Mouse (Mus musculus): ENCODE data around the gene Fam118b. TPM values are rescaled to one million over a fixed set of nuclear protein-coding genes. Genes with fewer than 3 reads are reported as not detected.
A peak's percentile ranks its signal among the peaks of the same experiment; 100 is the strongest.

Gene Fam118b
- polyA plus RNA-seq, 1 experiment from 2014 or later, result 32.7 TPM

DNA sequence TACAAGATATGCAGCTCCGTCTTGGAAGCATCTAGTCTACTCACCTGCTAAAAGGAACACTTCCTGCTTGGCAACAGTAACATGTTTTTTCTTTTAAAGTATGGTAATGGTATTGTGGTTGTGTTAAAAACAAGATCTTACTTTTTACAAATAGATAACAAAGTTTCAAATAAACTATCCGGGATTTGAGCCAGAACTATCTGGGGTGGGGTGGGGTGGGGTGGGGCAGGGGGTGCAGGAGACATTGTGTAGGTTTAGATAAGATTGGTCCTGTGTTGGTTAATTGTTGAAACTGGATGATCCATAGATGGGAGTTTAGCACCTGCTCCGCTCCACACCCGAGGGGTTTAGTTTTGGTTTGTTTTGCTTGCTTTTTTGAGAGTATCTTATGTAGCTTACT, 5.2 kb downstream of the Fam118b start:
- Histone ChIP-seq H3K27ac (no peak overlapping the region), H3K4me3 (replicated peaks) (no peak overlapping the region), H3K4me2 (no peak overlapping the region), H3K36me3 (no peaks in the 10 kb centered on the region), H3K9ac (no peak overlapping the region), H3K27me3 (replicated peaks) (no peaks in the 10 kb centered on the region), H3K9me3 (no peaks in the 10 kb centered on the region), H3K4me1 (no peaks in the 10 kb centered on the region)
- WGBS, result 72% methylated on average over 4 of the region's 4 CpGs
- no peak for ATAC-seq (ENCODE audit: insufficient read depth, low FRiP score, low read depth)

DNA sequence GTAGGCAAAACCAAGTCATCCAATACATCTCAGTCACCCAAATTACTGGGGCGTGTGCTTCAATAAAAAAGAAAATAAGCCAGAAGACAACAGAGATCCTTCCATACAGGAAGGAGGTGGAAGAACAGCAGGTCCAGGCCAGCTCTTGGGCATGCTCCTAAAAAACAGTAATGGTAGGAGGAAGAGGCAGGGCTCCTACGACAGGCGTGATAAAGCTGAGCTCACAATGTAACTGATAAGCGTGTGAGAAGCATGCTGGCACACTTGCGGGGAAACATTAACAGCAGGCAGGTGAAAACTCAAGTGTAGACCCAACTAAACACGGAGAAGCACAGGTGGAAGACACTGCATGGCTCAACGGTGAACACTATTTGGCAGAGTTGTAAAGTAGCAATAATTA, 10.2 kb downstream of the Fam118b start:
- H3K4me1 ChIP-seq, result no peaks in the 10 kb centered on the region
- no peaks in the 10 kb centered on the region for H3K27me3 ChIP-seq (replicated peaks)
- no peak overlapping the region for H3K4me2 ChIP-seq
- H3K27ac ChIP-seq, result no peak overlapping the region
- H3K9me3 ChIP-seq, result no peaks in the 10 kb centered on the region
- H3K9ac ChIP-seq, result no peak overlapping the region
- ATAC-seq (ENCODE audit: insufficient read depth, low FRiP score, low read depth), result no peak
- H3K36me3 ChIP-seq, result no peaks in the 10 kb centered on the region
- 78% methylated on average over 7 of the region's 7 CpGs for WGBS
- H3K4me3 ChIP-seq (replicated peaks), result no peak overlapping the region

DNA sequence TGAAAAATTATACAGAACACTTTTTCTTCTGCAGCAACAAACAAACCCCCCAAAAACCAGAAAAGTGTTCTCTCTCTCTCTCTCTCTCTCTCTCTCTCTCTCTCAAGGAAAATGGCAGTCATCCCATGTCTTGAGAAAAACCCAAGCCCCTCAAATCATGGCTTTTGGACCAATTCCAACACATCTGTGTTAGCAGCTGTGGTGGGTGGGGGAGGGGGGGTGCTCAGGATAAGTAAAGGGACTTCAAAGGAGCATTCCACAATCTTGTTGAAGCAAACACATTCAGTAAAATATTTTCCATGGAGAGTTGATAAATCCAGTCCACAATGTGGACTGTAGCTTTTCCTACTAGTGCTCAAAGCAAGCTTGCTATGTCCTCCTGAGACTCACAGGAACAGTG, 18.1 kb downstream of the Fam118b start:
- no peak for ATAC-seq (ENCODE audit: insufficient read depth, low FRiP score, low read depth)
- Histone ChIP-seq H3K9me3 (no peaks in the 10 kb centered on the region), H3K27me3 (replicated peaks) (no peaks in the 10 kb centered on the region), H3K4me2 (no peak overlapping the region), H3K27ac (no peak overlapping the region), H3K9ac (no peak overlapping the region), H3K36me3 (no peaks in the 10 kb centered on the region), H3K4me3 (replicated peaks) (no peak overlapping the region), H3K4me1 (no peaks in the 10 kb centered on the region)

DNA sequence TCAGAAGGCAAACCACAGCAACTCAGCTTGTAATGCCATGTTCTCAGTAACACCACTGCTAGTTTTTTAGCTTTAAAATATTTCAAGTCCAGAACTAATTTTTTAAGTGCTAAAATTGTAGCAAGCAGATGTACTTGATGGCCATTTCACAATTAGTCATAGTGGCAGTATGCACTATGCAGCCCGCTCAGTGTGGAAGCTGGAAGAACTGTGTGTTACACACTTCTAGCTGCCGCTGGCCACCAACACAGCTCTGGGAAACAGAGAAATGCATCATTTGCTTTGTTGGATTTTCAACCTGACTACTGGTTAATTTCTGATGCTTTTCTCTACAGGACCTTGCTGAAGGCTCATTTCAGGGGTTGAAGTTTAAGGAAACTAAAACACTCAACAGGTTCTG, 20.2 kb downstream of the Fam118b start:
- ATAC-seq (ENCODE audit: insufficient read depth, low FRiP score, low read depth), result no peak
- H3K4me1 ChIP-seq, result no peaks in the 10 kb centered on the region
- H3K36me3 ChIP-seq, result no peaks in the 10 kb centered on the region
- H3K27me3 ChIP-seq (replicated peaks), result no peaks in the 10 kb centered on the region
- WGBS, result 87% methylated on average over 2 of the region's 2 CpGs
- H3K9me3 ChIP-seq, result no peaks in the 10 kb centered on the region
- no peak overlapping the region for H3K4me2 ChIP-seq
- H3K27ac ChIP-seq, result no peak overlapping the region
- no peak overlapping the region for H3K9ac ChIP-seq
- H3K4me3 ChIP-seq (replicated peaks), result no peak overlapping the region

GRCm38 (mm10) chr9:35239734-35240133, 27.9 kb downstream of the Fam118b start:
- 72% methylated on average over 1 of the region's 1 CpGs for WGBS
- no peak for ATAC-seq (ENCODE audit: insufficient read depth, low FRiP score, low read depth)
- Histone ChIP-seq H3K9me3 (no peaks in the 10 kb centered on the region), H3K27ac (no peak overlapping the region), H3K4me3 (replicated peaks) (no peak overlapping the region), H3K9ac (no peak overlapping the region), H3K36me3 (no peaks in the 10 kb centered on the region), H3K27me3 (replicated peaks) (no peaks in the 10 kb centered on the region), H3K4me1 (no peaks in the 10 kb centered on the region), H3K4me2 (no peak overlapping the region)

DNA sequence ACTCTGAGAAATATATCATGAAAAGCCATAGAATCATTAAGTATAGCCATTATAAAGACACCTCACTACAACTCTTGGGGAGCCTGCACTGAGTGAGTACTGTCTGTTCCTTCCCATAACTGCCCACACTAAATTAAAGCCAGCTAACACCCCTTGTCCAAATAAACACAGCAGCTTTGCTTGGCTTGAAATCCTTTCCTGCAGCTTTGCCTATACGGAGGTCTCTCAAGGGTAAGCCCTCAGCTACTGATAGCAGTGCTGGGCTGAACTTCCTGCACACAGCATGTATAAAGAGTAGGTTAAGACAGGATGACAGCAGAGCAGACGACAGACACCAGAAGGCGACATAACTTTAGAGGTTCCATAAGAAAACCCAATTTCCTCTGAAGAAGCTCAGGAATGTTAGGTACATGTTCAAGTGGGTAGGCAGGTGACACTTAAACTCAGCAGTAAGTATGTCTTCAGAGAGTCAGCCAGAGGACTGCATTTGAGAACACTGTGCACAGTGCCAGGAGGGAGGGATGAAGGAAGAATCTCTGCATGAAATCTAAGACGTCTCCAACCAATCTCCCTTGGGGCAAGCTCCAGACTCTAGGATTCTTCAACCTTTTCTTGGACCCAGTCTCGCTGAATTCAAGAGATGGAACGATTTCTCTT, 28.6 kb downstream of the Fam118b start:
- Histone ChIP-seq H3K4me2 (no peak overlapping the region), H3K4me3 (replicated peaks) (no peak overlapping the region), H3K4me1 (no peaks in the 10 kb centered on the region), H3K27ac (no peak overlapping the region), H3K27me3 (replicated peaks) (no peaks in the 10 kb centered on the region), H3K36me3 (no peaks in the 10 kb centered on the region), H3K9ac (no peak overlapping the region), H3K9me3 (no peaks in the 10 kb centered on the region)
- 69% methylated on average over 6 of the region's 6 CpGs for WGBS
- ATAC-seq (ENCODE audit: insufficient read depth, low FRiP score, low read depth), result no peak

DNA sequence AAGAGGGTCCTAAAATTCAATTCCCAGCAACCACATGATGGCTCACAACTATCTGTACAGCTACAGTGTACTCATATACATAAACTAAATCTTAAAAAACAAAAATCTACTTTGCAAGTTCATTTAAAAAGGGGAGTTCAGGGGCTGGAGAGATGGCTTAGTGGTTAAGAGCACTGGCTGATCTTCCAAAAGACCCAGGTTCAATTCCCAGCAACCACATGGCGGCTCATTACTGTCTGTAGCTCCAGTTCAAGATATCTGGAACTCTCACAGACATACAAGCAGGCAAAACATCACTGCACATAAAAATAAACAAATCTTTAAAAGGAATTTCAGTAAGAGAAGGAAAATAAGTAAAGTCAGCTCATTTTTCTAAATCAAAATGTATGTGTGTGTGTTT, 29.2 kb downstream of the Fam118b start:
- Histone ChIP-seq H3K27ac (no peak overlapping the region), H3K4me3 (replicated peaks) (no peak overlapping the region), H3K4me1 (no peaks in the 10 kb centered on the region), H3K36me3 (no peaks in the 10 kb centered on the region), H3K9me3 (no peaks in the 10 kb centered on the region), H3K27me3 (replicated peaks) (no peaks in the 10 kb centered on the region), H3K9ac (no peak overlapping the region), H3K4me2 (no peak overlapping the region)
- ATAC-seq (ENCODE audit: insufficient read depth, low FRiP score, low read depth), result no peak
- WGBS, result 91% methylated on average over 1 of the region's 1 CpGs

DNA sequence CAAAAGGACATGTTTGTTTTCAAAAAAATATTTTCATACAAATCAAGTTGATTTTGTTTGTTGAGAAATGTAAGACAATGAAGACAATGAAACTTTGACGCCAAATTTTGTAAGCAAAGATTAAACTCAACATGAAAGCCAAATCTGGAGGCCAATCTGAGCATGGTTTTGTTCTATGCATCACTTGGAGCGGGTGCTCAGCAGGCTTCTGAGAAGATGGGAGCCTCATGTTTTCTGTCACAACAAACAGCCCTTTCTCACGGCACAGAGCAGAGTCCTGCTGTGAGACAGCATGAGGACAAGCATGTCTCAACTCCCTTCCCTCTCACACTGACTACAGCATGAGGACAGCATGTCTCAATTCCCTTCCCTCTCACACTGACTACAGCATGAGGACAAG, 31.6 kb downstream of the Fam118b start:
- Histone ChIP-seq H3K4me3 (replicated peaks) (no peak overlapping the region), H3K9me3 (no peaks in the 10 kb centered on the region), H3K4me1 (no peaks in the 10 kb centered on the region), H3K27ac (no peak overlapping the region), H3K4me2 (no peak overlapping the region), H3K9ac (no peak overlapping the region), H3K36me3 (no peaks in the 10 kb centered on the region), H3K27me3 (replicated peaks) (no peaks in the 10 kb centered on the region)
- 68% methylated on average over 3 of the region's 3 CpGs for WGBS
- ATAC-seq (ENCODE audit: insufficient read depth, low FRiP score, low read depth), result no peak

DNA sequence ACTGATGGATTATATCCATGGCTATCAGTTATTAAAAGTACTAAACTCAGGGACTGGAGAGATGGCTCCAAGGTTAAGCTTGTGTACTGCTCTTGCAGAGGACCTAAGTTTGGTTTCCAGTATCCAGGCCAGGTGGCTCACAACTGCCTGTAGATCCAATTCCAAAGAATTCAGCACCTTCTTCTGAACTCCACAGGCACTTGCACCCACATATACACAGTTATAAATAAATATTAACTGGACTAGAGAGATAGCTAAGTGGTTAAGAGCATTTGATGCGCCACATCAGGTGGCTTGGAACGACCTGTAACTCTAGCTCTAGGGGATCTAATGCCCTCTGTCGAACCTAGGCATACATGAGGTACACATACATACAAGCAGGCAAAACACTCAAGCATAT, 38.9 kb downstream of the Fam118b start:
- WGBS, result 86% methylated on average over 3 of the region's 3 CpGs
- Histone ChIP-seq H3K4me1 (no peaks in the 10 kb centered on the region), H3K27me3 (replicated peaks) (no peaks in the 10 kb centered on the region), H3K9me3 (no peaks in the 10 kb centered on the region), H3K27ac (no peak overlapping the region), H3K36me3 (no peaks in the 10 kb centered on the region), H3K4me2 (no peak overlapping the region), H3K4me3 (replicated peaks) (no peak overlapping the region), H3K9ac (no peak overlapping the region)
- no peak for ATAC-seq (ENCODE audit: insufficient read depth, low FRiP score, low read depth)

DNA sequence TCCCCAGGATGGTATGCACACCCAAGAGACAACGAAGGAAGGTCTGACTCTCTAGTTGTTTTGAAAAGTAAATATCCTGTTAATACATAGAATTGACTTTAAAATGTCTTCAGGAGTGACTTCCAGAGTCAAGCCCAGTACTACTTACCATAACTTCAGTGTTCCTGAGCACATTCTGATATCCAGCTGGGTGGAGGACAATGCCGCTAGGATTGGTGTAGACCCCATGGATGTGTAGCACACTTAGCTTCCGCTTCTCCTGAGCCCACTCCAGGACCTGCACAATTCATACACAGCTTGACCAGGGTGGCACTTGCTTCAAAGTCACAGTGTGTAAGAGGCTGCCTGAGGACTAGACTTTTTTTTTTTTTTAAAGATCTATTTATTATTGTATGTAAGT, 44.1 kb downstream of the Fam118b start:
- ATAC-seq (ENCODE audit: insufficient read depth, low FRiP score, low read depth), result no peak
- no peak overlapping the region for H3K4me2 ChIP-seq
- H3K27ac ChIP-seq, result no peak overlapping the region
- peaks cover 7% of the 10 kb centered on the region; the same call in 1 of the 2 replicates for H3K36me3 ChIP-seq
- H3K4me1 ChIP-seq, result no peaks in the 10 kb centered on the region
- H3K9me3 ChIP-seq, result no peaks in the 10 kb centered on the region
- H3K27me3 ChIP-seq (replicated peaks), result no peaks in the 10 kb centered on the region
- no peak overlapping the region for H3K4me3 ChIP-seq (replicated peaks)
- 96% methylated on average over 3 of the region's 3 CpGs for WGBS
- H3K9ac ChIP-seq, result no peak overlapping the region

DNA sequence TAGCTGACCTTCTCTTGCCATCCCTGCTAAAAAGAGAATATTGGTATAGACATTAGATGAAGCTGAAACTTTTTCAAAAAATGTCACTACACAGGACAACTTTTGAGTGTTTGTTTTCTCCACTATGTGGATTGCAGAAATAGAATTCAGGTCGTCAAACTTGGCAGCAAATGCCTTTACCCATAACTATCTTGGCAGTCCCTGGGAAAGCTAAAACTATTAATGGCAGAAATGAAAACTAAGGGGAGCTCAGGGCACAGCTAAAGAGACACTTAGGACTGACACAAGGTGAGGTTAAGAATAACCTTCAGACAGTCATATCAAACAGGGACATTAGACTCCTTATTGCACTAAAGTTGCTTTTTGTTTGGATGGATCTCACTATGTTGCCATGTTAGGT, 49.6 kb downstream of the Fam118b start:
- WGBS, result 73% methylated on average over 1 of the region's 1 CpGs
- no peaks in the 10 kb centered on the region for H3K27me3 ChIP-seq (replicated peaks)
- no peak overlapping the region for H3K27ac ChIP-seq
- no peak for ATAC-seq (ENCODE audit: insufficient read depth, low FRiP score, low read depth)
- H3K4me2 ChIP-seq, result no peak overlapping the region
- no peaks in the 10 kb centered on the region for H3K4me1 ChIP-seq
- peaks cover 27% of the 10 kb centered on the region for H3K36me3 ChIP-seq
- no peak overlapping the region for H3K4me3 ChIP-seq (replicated peaks)
- no peak overlapping the region for H3K9ac ChIP-seq
- H3K9me3 ChIP-seq, result no peaks in the 10 kb centered on the region

DNA sequence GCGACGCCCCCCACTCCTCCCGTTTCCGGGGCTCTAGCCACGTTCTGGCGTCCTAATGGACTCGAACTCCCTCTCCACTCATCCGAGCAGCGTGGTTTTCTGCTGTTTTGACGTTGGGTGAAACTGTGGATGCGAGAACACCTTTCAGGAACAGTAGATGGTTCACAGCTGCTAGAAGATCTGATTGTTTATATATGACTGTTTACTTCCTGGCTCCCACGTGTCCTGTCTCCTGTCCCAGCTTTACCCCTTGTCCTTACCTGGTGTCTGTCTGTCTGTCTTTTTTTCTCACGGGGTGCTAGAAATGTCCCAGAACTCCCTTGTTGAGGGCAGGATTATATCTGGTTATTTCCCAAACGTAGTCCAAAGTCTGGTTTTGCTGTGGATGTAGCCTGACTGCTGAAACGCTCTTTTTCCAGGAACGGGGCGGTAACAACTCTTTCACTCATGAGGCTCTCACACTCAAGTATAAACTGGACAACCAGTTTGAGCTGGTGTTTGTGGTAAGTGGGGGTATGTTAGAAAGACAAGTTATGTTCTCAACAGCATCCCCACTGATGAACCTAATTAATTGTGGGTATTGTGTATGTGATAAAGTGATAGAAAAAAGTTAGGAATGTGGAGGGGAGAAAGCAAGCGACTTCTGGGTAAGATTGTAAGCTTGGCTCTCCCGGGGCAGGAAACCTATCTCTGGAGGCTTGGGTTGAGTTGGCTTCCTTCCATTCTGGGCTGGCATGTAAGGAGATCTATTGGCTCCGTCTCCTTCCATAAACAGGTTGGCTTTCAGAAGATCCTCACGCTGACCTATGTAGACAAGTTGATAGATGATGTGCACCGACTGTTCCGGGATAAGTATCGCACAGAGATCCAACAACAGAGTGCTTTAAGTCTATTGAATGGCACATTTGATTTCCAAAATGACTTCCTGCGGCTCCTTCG, 55.8 kb downstream of the Fam118b start:
- Histone ChIP-seq H3K27me3 (replicated peaks) (no peaks in the 10 kb centered on the region), H3K4me3 (replicated peaks) (peak overlapping the region; percentile 83), H3K4me2 (peak overlapping the region; percentile 67), H3K36me3 (peaks cover 31% of the 10 kb centered on the region), H3K9ac (peak overlapping the region; percentile 85), H3K27ac (peak overlapping the region; percentile 76), H3K9me3 (no peaks in the 10 kb centered on the region), H3K4me1 (peaks cover 5% of the 10 kb centered on the region; the same call in 1 of the 2 replicates)
- 24% methylated on average over 26 of the region's 26 CpGs for WGBS
- ATAC-seq (ENCODE audit: insufficient read depth, low FRiP score, low read depth), result no peak

Data from stomach, embryonic 15.5 days (tissue).